Mouse (Mus musculus) myocyte (in vitro differentiated cells): ENCODE measurements at regions not wholly inside any gene's neighbourhood (a gene's known extent, or its start where the extent isn't known, plus 50 kb on each side); places are given as distances from the start of the nearest gene placed in this dataset.

Experiments
- MAX ChIP-seq: IDR thresholded peaks from one replicate; pipeline ENCODE4 v1.6.1; 2011; ENCODE audit warnings: low read depth, mild to moderate bottlenecking, control low read depth
- POLR2A ChIP-seq: IDR thresholded peaks from one replicate; pipeline ENCODE4 v1.6.1; 2011; ENCODE audit warnings: low read depth, mild to moderate bottlenecking, control low read depth, moderate library complexity; ENCODE audit not compliant: insufficient read length
- SRF ChIP-seq: IDR thresholded peaks from one replicate; pipeline ENCODE4 v1.6.1; 2011; ENCODE audit warnings: low read depth; ENCODE audit not compliant: control insufficient read depth, insufficient read length
- TCF12 ChIP-seq: IDR thresholded peaks from one replicate; pipeline ENCODE4 v1.6.1; 2011; ENCODE audit warnings: mild to moderate bottlenecking, control low read depth; ENCODE audit not compliant: poor library complexity, insufficient read depth, severe bottlenecking
- USF1 ChIP-seq: IDR thresholded peaks from one replicate; pipeline ENCODE4 v1.6.1; 2011; ENCODE audit warnings: low read depth, mild to moderate bottlenecking, control low read depth, moderate library complexity

DNA sequence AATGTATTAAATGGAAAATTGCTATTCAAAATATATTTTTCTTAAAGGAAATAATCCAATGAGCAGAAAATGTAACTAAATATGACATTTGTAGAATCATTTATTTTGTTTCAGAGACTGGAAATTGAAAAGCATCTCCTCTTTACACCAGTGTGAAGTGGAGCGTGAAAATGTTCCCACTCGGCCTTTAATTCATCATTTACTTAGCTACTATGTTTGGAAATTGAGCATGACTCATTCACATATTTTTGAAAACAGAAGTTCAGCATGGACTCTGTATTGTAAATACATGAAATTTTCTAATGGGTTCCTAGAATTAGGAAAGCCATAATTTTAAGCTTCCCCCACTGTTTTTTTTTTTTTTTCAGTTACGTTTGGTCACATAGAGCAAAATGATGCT, 314.2 kb upstream of the Adam34 start:
- TF ChIP-seq MAX (no peak), USF1 (no peak), POLR2A (no peak), TCF12 (no peak), SRF (no peak)
